Mouse (Mus musculus): ENCODE results near the gene Tbr1. TPM values are rescaled to one million over a fixed set of nuclear protein-coding genes. Genes with fewer than 3 reads are reported as not detected.

Tbr1 gene
- polyA plus RNA-seq, 1 experiment from 2014 or later, result 0.24 TPM

- WGBS (ENCODE audit: insufficient replicate concordance), result 2% methylated on average over 47 of the region's 50 CpGs
- H3K36me3 ChIP-seq (ENCODE audit: control insufficient read depth, insufficient read depth, low read length), result no peaks in the 10 kb centered on the region
- peak overlapping the region; percentile 39 for H3K4me3 ChIP-seq (ENCODE audit: low read depth, low read length)
- H3K4me1 ChIP-seq (ENCODE audit: control insufficient read depth, insufficient read depth, low read length), result peaks cover 8% of the 10 kb centered on the region; the same call in 1 of the 2 replicates
- H3K9ac ChIP-seq (ENCODE audit: low read depth, low read length), result peak overlapping the region; percentile 63; the same call in 1 of the 2 replicates
- H3K9me3 ChIP-seq (replicated peaks; ENCODE audit: control insufficient read depth, low read length), result no peaks in the 10 kb centered on the region
- peak overlapping the region; percentile 83 for H3K4me2 ChIP-seq
- no peak overlapping the region for H3K27ac ChIP-seq (ENCODE audit: low read depth, low read length)
- H3K27me3 ChIP-seq (ENCODE audit: control insufficient read depth, insufficient read depth, low read length), result peaks cover 58% of the 10 kb centered on the region
- peak; percentile 44; the same call in 1 of the 2 replicates for ATAC-seq (replicated peaks; ENCODE audit: insufficient number of reproducible peaks, low FRiP score, low TSS enrichment)
Measured at GRCm38 (mm10) chr2:61814548-61815473, 12.1 kb downstream of the Tbr1 start.

- H3K4me3 ChIP-seq (ENCODE audit: low read depth, low read length), result peak overlapping the region; percentile 39
- H3K9me3 ChIP-seq (replicated peaks; ENCODE audit: control insufficient read depth, low read length), result no peaks in the 10 kb centered on the region
- ATAC-seq (replicated peaks; ENCODE audit: insufficient number of reproducible peaks, low FRiP score, low TSS enrichment), result peak; percentile 58
- peak overlapping the region; percentile 63 for H3K9ac ChIP-seq (ENCODE audit: low read depth, low read length)
- H3K36me3 ChIP-seq (ENCODE audit: control insufficient read depth, insufficient read depth, low read length), result no peaks in the 10 kb centered on the region
- no peak overlapping the region for H3K27ac ChIP-seq (ENCODE audit: low read depth, low read length)
- 6% methylated on average over 65 of the region's 66 CpGs for WGBS (ENCODE audit: insufficient replicate concordance)
- peak overlapping the region; percentile 83 for H3K4me2 ChIP-seq
- peaks cover 51% of the 10 kb centered on the region for H3K27me3 ChIP-seq (ENCODE audit: control insufficient read depth, insufficient read depth, low read length)
- H3K4me1 ChIP-seq (ENCODE audit: control insufficient read depth, insufficient read depth, low read length), result peaks cover 8% of the 10 kb centered on the region; the same call in 1 of the 2 replicates
Measured at GRCm38 (mm10) chr2:61815583-61816313, 13.0 kb downstream of the Tbr1 start.

DNA sequence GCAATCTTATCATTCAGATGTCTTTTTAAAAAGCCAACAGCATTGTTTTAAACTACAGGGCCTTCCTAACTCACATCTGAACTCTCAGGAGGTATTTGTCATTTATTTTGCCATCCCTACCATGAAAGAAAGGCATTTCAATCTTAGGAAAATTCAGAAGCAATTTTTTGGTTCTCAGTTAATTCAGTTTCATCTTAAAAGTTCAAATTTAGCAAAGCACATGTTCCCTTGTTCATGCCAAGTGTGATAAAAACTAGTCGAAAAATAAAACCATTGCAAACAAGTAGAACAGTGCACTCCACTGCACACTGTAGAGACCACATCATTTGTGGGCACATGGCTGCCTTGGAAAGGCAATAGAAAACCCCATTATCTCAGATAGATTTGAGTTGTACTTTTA, 15.5 kb downstream of the Tbr1 start:
- Histone ChIP-seq H3K27me3 (ENCODE audit: control insufficient read depth, insufficient read depth, low read length) (peaks cover 28% of the 10 kb centered on the region), H3K36me3 (ENCODE audit: control insufficient read depth, insufficient read depth, low read length) (no peaks in the 10 kb centered on the region), H3K4me3 (ENCODE audit: low read depth, low read length) (no peak overlapping the region), H3K9me3 (replicated peaks; ENCODE audit: control insufficient read depth, low read length) (no peaks in the 10 kb centered on the region), H3K27ac (ENCODE audit: low read depth, low read length) (no peak overlapping the region), H3K9ac (ENCODE audit: low read depth, low read length) (no peak overlapping the region), H3K4me1 (ENCODE audit: control insufficient read depth, insufficient read depth, low read length) (peaks cover 5% of the 10 kb centered on the region; the same call in 1 of the 2 replicates), H3K4me2 (no peak overlapping the region)
- 53% methylated on average over 1 of the region's 1 CpGs for WGBS (ENCODE audit: insufficient replicate concordance)
- ATAC-seq (replicated peaks; ENCODE audit: insufficient number of reproducible peaks, low FRiP score, low TSS enrichment), result no peak

GRCm38 (mm10) chr2:61820203-61820602, 17.5 kb downstream of the Tbr1 start:
- H3K9me3 ChIP-seq (replicated peaks; ENCODE audit: control insufficient read depth, low read length), result no peaks in the 10 kb centered on the region
- no peak overlapping the region for H3K9ac ChIP-seq (ENCODE audit: low read depth, low read length)
- no peaks in the 10 kb centered on the region for H3K36me3 ChIP-seq (ENCODE audit: control insufficient read depth, insufficient read depth, low read length)
- no peak for ATAC-seq (replicated peaks; ENCODE audit: insufficient number of reproducible peaks, low FRiP score, low TSS enrichment)
- WGBS (ENCODE audit: insufficient replicate concordance), result 63% methylated on average over 4 of the region's 4 CpGs
- H3K27ac ChIP-seq (ENCODE audit: low read depth, low read length), result no peak overlapping the region
- no peak overlapping the region for H3K4me3 ChIP-seq (ENCODE audit: low read depth, low read length)
- peaks cover 5% of the 10 kb centered on the region; the same call in 1 of the 2 replicates for H3K4me1 ChIP-seq (ENCODE audit: control insufficient read depth, insufficient read depth, low read length)
- H3K4me2 ChIP-seq, result no peak overlapping the region
- peaks cover 14% of the 10 kb centered on the region for H3K27me3 ChIP-seq (ENCODE audit: control insufficient read depth, insufficient read depth, low read length)

DNA sequence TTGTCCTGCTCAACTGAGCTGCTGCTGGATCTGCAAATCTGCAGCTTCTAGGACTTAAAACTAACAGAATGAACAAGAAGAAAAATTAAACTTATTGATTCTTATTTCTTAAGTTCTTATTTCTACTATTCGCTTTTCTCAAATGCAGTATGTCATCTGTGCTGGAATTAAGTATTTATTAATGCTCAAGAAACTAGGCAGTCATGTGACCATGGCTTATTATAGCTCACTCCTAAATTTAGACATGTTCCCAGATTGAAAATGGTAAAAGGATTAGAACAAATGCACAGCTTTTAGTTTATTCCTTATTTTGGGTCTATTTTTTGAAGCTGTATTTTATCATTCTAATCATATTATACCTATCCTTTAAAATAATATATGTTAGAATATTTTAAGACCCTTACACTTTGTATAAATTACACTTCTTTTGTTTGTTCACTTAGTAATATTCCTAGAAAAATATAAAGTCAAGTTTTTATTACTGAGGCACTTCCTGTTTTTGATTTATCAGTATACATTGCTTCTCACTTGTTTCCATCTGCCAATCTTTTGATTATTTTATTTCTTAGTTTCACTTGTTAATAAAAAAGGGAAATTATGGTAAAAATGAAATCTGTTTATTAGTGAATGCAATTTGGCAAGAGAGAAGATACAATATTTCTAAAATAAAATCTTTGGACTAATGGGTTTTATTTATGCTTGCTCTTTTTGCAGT, 20.9 kb downstream of the Tbr1 start:
- H3K4me2 ChIP-seq, result no peak overlapping the region
- ATAC-seq (replicated peaks; ENCODE audit: insufficient number of reproducible peaks, low FRiP score, low TSS enrichment), result no peak
- H3K4me3 ChIP-seq (ENCODE audit: low read depth, low read length), result no peak overlapping the region
- H3K27ac ChIP-seq (ENCODE audit: low read depth, low read length), result no peak overlapping the region
- no peaks in the 10 kb centered on the region for H3K9me3 ChIP-seq (replicated peaks; ENCODE audit: control insufficient read depth, low read length)
- H3K27me3 ChIP-seq (ENCODE audit: control insufficient read depth, insufficient read depth, low read length), result peaks cover 4% of the 10 kb centered on the region; the same call in 1 of the 2 replicates
- no peaks in the 10 kb centered on the region for H3K4me1 ChIP-seq (ENCODE audit: control insufficient read depth, insufficient read depth, low read length)
- no peak overlapping the region for H3K9ac ChIP-seq (ENCODE audit: low read depth, low read length)
- WGBS (ENCODE audit: insufficient replicate concordance), result 74% methylated on average over 1 of the region's 1 CpGs
- H3K36me3 ChIP-seq (ENCODE audit: control insufficient read depth, insufficient read depth, low read length), result no peaks in the 10 kb centered on the region

GRCm38 (mm10) chr2:61837243-61837806, 34.6 kb downstream of the Tbr1 start:
- H3K9me3 ChIP-seq (replicated peaks; ENCODE audit: control insufficient read depth, low read length), result no peaks in the 10 kb centered on the region
- no peaks in the 10 kb centered on the region for H3K4me1 ChIP-seq (ENCODE audit: control insufficient read depth, insufficient read depth, low read length)
- no peaks in the 10 kb centered on the region for H3K27me3 ChIP-seq (ENCODE audit: control insufficient read depth, insufficient read depth, low read length)
- 81% methylated on average over 2 of the region's 2 CpGs for WGBS (ENCODE audit: insufficient replicate concordance)
- H3K4me2 ChIP-seq, result no peak overlapping the region
- no peak overlapping the region for H3K4me3 ChIP-seq (ENCODE audit: low read depth, low read length)
- H3K36me3 ChIP-seq (ENCODE audit: control insufficient read depth, insufficient read depth, low read length), result no peaks in the 10 kb centered on the region
- no peak overlapping the region for H3K27ac ChIP-seq (ENCODE audit: low read depth, low read length)
- ATAC-seq (replicated peaks; ENCODE audit: insufficient number of reproducible peaks, low FRiP score, low TSS enrichment), result no peak
- H3K9ac ChIP-seq (ENCODE audit: low read depth, low read length), result no peak overlapping the region
